Mouse (Mus musculus) lung, postnatal 0 days (tissue): ENCODE data around the gene Cry1. TPM values are rescaled to one million over a fixed set of nuclear protein-coding genes. Genes with fewer than 3 reads are reported as not detected.

Source experiments
- ATAC-seq: fragments of 200-750 bp; cut with Nextera tagmentation; 2 replicates; pipeline ENCODE4 v1.8.0; 2017; ENCODE audit warnings: moderate library complexity
- DNase-seq: peaks from one replicate; pipeline ENCODE4 v3.0.0-alpha.2; 2016; ENCODE audit warnings: low spot score
- H3K27ac ChIP-seq: fragments of 300-500 bp; sonication (generic); 2 replicates; pipeline ENCODE4 v1.5.1; 2014; ENCODE audit warnings: antibody characterized with exemption, mild to moderate bottlenecking, low read length, mixed read lengths
- H3K27me3 ChIP-seq: fragments of 300-500 bp; sonication (generic); replicated peaks from 2 replicates; pipeline ENCODE4 v1.6.1; 2014; ENCODE audit warnings: low read length, mixed read lengths; ENCODE audit not compliant: insufficient read depth
- H3K36me3 ChIP-seq: fragments of 300-500 bp; sonication (generic); 2 replicates; pipeline ENCODE4 v1.6.1; 2014; ENCODE audit warnings: low read length, mixed read lengths; ENCODE audit not compliant: insufficient read depth
- H3K4me1 ChIP-seq: fragments of 300-500 bp; sonication (generic); 2 replicates; pipeline ENCODE4 v1.6.1; 2014; ENCODE audit warnings: antibody characterized with exemption, low read depth, low read length, mixed read lengths; ENCODE audit not compliant: insufficient read depth
- H3K4me2 ChIP-seq: fragments of 300-500 bp; sonication (generic); replicated peaks from 2 replicates; pipeline ENCODE4 v1.6.1; 2014; ENCODE audit warnings: low read depth, mild to moderate bottlenecking, low read length, moderate library complexity, mixed read lengths
- H3K4me3 ChIP-seq: fragments of 300-500 bp; sonication (generic); 2 replicates; pipeline ENCODE4 v1.5.1; 2014; ENCODE audit warnings: low read depth, low read length
- H3K9ac ChIP-seq: fragments of 300-500 bp; sonication (generic); replicated peaks from 2 replicates; pipeline ENCODE4 v1.6.1; 2014; ENCODE audit warnings: low read depth, mild to moderate bottlenecking
- H3K9me3 ChIP-seq: fragments of 300-500 bp; sonication (generic); 2 replicates; pipeline ENCODE4 v1.6.1; 2016; ENCODE audit warnings: low read length, mixed read lengths
- CTCF ChIP-seq: IDR thresholded peaks from 2 replicates; pipeline ENCODE4 v1.5.1; 2016; ENCODE audit warnings: antibody characterized with exemption, mild to moderate bottlenecking
- EP300 ChIP-seq: IDR thresholded peaks from 2 replicates; pipeline ENCODE4 v1.6.1; 2016; ENCODE audit warnings: antibody characterized with exemption, mild to moderate bottlenecking, control low read depth
- WGBS: fragments of 180-500 bp; shearing (Covaris S2); extraction: QIAGEN DNeasy Blood & Tissue Kit; methylation state at CpG from one replicate; pipeline ENCODE4 v1.1.7; 2014; 5-methylcytosine and 5-hydroxymethylcytosine counted together
- polyA plus RNA-seq: library from polyadenylated mRNA; unstranded; fragments of >200 nt; fragmentation: Nextera tagmentation; extraction: Ambion mirVana; gene quantifications from 2 replicates; pipeline ENCODE4 v1.2.1, GENCODE M21; 2015

Cry1 gene
- polyA plus RNA-seq, 1 experiment from 2014 or later, result 28.8 TPM

DNA sequence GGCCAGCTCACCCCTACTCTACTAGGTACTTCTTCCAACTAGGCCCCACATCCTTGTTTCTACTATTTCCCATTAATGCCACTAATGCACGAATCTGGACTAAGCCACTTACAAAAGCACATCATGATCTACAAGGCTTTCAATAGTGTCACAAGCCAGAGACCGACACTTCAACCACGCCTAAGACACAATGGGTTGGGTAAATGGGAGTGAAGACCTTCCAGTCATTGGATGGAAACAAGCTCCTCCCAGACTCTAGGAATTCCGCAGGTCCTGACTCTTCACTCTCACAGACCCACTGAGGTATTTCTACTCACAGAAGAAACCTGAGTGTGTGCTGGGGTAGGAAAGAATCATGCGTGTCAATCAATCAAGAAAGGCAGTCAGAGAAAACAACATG lies 19.6 kb downstream of the Cry1 start:
- H3K27ac ChIP-seq, result no peak overlapping the region
- no peak overlapping the region for H3K9ac ChIP-seq
- ATAC-seq (no peak), DNase-seq (no peak)
- H3K27me3 ChIP-seq, result no peaks in the 10 kb centered on the region
- H3K4me2 ChIP-seq, result no peak overlapping the region
- 82% methylated on average over 5 of the region's 5 CpGs for WGBS
- H3K9me3 ChIP-seq, result no peaks in the 10 kb centered on the region
- H3K36me3 ChIP-seq, result no peaks in the 10 kb centered on the region
- peaks cover 6% of the 10 kb centered on the region; the same call in 1 of the 2 replicates for H3K4me1 ChIP-seq
- TF ChIP-seq EP300 (no peak), CTCF (no peak)
- no peak overlapping the region for H3K4me3 ChIP-seq

DNA sequence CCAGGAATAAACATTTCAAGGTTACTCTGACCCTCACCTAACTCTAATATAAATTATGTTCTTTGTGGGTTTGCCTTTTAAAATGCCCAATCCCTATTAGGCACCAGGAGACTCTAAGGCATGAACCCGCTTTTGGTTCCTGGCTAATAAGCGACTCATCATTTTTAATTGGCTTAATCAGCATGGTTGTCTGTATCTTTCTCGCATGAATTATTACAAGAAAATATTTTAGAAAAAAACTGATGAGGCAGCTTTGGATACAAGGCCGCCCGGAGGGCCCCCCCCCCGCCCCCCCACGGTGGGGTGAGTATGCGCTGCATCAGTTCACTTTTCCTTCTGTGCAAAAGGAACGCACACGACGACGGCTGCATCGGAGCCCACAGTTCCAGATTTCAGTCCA lies 20.1 kb downstream of the Cry1 start:
- Histone ChIP-seq H3K4me1 (peaks cover 6% of the 10 kb centered on the region; the same call in 1 of the 2 replicates), H3K9ac (no peak overlapping the region), H3K27me3 (no peaks in the 10 kb centered on the region), H3K36me3 (no peaks in the 10 kb centered on the region), H3K4me3 (no peak overlapping the region), H3K27ac (no peak overlapping the region), H3K4me2 (no peak overlapping the region), H3K9me3 (no peaks in the 10 kb centered on the region)
- DNase-seq (no peak), ATAC-seq (no peak)
- 90% methylated on average over 13 of the region's 13 CpGs for WGBS
- TF ChIP-seq CTCF (no peak), EP300 (no peak)

- DNase-seq (peak; percentile 96), ATAC-seq (peak; percentile 95)
- Histone ChIP-seq H3K9me3 (no peaks in the 10 kb centered on the region), H3K36me3 (no peaks in the 10 kb centered on the region), H3K27ac (peak overlapping the region; percentile 57; the same call in 1 of the 2 replicates), H3K4me3 (no peak overlapping the region), H3K4me1 (peaks cover 6% of the 10 kb centered on the region; the same call in 1 of the 2 replicates), H3K4me2 (no peak overlapping the region), H3K27me3 (no peaks in the 10 kb centered on the region), H3K9ac (no peak overlapping the region)
- peak; percentile 81 for TF ChIP-seq EP300
- no peak for TF ChIP-seq CTCF
- WGBS, result 61% methylated on average over 5 of the region's 5 CpGs
Observed at GRCm38 (mm10) chr10:85161745-85162351, 23.0 kb downstream of the Cry1 start.

DNA sequence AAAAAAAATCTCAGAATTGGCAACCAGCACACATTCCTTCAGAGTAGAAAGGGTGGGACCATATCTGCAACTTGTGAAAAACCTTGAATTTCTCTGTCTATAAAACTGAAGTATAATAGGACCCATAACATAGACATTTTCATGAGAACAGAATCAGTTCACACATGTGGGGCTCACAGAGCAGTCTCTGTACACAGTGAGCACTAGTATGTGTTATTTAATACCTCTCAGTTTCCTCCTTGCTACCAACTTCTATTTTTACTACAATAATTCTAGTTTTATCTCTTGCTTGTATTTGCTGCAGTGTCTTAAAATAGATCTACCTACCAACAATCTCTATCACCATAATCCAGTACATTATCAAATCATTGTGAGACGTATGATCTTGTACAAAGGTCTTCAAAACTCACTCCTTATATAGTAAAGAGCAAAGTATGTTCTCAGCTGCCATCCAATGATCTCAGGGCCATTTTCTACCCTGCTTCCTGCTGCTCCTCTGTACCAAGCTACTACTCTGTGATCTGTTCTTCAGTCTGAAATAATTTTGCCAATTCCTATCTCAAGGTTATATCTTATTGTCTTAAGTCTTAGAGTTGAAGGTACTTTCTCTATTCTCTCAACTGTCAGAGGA lies 24.8 kb downstream of the Cry1 start:
- 59% methylated on average over 1 of the region's 1 CpGs for WGBS
- Histone ChIP-seq H3K9ac (no peak overlapping the region), H3K9me3 (no peaks in the 10 kb centered on the region), H3K36me3 (no peaks in the 10 kb centered on the region), H3K4me3 (no peak overlapping the region), H3K27me3 (no peaks in the 10 kb centered on the region), H3K4me2 (no peak overlapping the region), H3K27ac (0 out of 2 replicates have a peak overlapping the region, but pooled peaks have one; percentile 6), H3K4me1 (peaks cover 6% of the 10 kb centered on the region; the same call in 1 of the 2 replicates)
- no peak for ATAC-seq
- no peak for DNase-seq
- TF ChIP-seq CTCF (no peak), EP300 (no peak)

- TF ChIP-seq EP300 (no peak), CTCF (no peak)
- Histone ChIP-seq H3K36me3 (no peaks in the 10 kb centered on the region), H3K4me1 (peaks cover 6% of the 10 kb centered on the region; the same call in 1 of the 2 replicates), H3K9me3 (no peaks in the 10 kb centered on the region), H3K27me3 (no peaks in the 10 kb centered on the region), H3K4me3 (no peak overlapping the region), H3K4me2 (no peak overlapping the region), H3K27ac (no peak overlapping the region), H3K9ac (no peak overlapping the region)
- DNase-seq (no peak), ATAC-seq (no peak)
- 89% methylated on average over 7 of the region's 7 CpGs for WGBS
Observed at GRCm38 (mm10) chr10:85157451-85157850, 27.4 kb downstream of the Cry1 start.

GRCm38 (mm10) chr10:85154195-85154594 lies 30.7 kb downstream of the Cry1 start:
- 14% methylated on average over 2 of the region's 2 CpGs for WGBS
- ATAC-seq (no peak), DNase-seq (peak; percentile 73)
- H3K27ac ChIP-seq, result no peak overlapping the region
- no peak overlapping the region for H3K9ac ChIP-seq
- TF ChIP-seq EP300 (no peak), CTCF (peak; percentile 86)
- H3K9me3 ChIP-seq, result no peaks in the 10 kb centered on the region
- no peaks in the 10 kb centered on the region for H3K36me3 ChIP-seq
- H3K4me1 ChIP-seq, result no peaks in the 10 kb centered on the region
- no peaks in the 10 kb centered on the region for H3K27me3 ChIP-seq
- no peak overlapping the region for H3K4me2 ChIP-seq
- H3K4me3 ChIP-seq, result no peak overlapping the region
